Mouse (Mus musculus) hematopoietic stem cell, adult 5-6 weeks (primary cell): ENCODE results near the gene Eif4g1. TPM values are rescaled to one million over a fixed set of nuclear protein-coding genes. Genes with fewer than 3 reads are reported as not detected.

Experiments used
- ATAC-seq, 2 experiments: fragments of 125-278 bp in 1 of 2; replicated peaks in 1 of 2; 2 replicates each; pipeline ENCODE4 v1.8.0; 2016 to 2017; ENCODE audit warnings: inconsistent platforms in 2 of 2, mild to moderate bottlenecking in 2 of 2, moderate number of reproducible peaks in 2 of 2, low read depth in 1 of 2, moderate TSS enrichment in 1 of 2; ENCODE audit not compliant: low FRiP score in 2 of 2, poor library complexity in 2 of 2, severe bottlenecking in 2 of 2, insufficient read depth in 1 of 2, low TSS enrichment in 1 of 2
- total RNA-seq: library from RNA; stranded (forward); fragments of 172-1452, 232-1000 nt; gene quantifications from 2 replicates; pipeline ENCODE4 v1.2.3, GENCODE M21; 2017

The Eif4g1 gene
- total RNA-seq, 1 experiment from 2014 or later: 290 TPM

GRCm38 (mm10) chr16:20657661-20658060 is 10.5 kb upstream of the Eif4g1 start:
- no peak for ATAC-seq

DNA sequence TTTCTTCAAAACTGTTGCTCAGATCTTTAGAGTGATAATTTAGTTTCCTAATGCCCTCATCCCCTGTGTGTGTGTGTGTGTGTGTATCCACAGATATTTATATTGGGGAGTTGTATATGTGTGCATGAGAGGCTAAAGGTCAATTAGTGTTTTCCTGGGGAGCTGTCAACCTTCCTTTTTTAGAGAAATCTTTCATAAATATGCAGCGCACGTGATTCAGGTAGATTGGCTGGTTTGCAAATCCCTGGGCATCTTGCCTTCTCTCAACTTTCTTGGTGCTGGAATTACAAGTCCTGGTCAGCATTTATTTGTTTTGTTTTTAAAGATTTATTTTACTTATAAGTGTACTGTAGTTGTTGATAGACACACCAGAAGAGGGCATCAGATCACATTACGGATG is 2.2 kb downstream of the Eif4g1 start:
- no peak for ATAC-seq

- no peak for ATAC-seq
These were observed 3.8 kb downstream of the Eif4g1 start for GRCm38 (mm10) chr16:20671886-20672285.

GRCm38 (mm10) chr16:20672500-20672902 is 4.4 kb downstream of the Eif4g1 start:
- peak; percentile 68 to 92 for ATAC-seq

- ATAC-seq: peak in 1 of 2 experiments; percentile 20; a peak in 2 of 4 replicates
These were observed 5.0 kb downstream of the Eif4g1 start for GRCm38 (mm10) chr16:20672965-20673705.

GRCm38 (mm10) chr16:20673706-20674303 is 5.7 kb downstream of the Eif4g1 start:
- peak; percentile 4 to 14; a peak in 1 of 4 replicates for ATAC-seq

DNA sequence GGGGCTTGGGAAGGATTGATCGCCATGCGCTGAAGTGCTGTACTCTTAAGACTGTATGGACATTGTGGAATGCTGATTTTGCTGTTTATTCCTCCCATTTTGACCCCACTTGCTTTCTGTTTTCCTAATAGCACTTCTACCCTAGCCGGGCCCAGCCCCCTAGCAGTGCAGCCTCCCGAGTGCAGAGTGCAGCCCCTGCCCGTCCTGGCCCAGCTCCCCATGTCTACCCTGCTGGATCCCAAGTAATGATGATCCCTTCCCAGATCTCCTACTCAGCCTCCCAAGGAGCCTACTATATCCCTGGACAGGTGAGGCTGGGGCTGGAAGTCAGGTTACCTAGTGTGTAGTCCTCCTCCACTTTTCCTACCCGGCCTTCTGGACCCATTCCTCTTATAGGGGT is 7.1 kb downstream of the Eif4g1 start:
- no peak for ATAC-seq

- ATAC-seq: no peak
These were observed 8.6 kb downstream of the Eif4g1 start for GRCm38 (mm10) chr16:20676702-20677101.

DNA sequence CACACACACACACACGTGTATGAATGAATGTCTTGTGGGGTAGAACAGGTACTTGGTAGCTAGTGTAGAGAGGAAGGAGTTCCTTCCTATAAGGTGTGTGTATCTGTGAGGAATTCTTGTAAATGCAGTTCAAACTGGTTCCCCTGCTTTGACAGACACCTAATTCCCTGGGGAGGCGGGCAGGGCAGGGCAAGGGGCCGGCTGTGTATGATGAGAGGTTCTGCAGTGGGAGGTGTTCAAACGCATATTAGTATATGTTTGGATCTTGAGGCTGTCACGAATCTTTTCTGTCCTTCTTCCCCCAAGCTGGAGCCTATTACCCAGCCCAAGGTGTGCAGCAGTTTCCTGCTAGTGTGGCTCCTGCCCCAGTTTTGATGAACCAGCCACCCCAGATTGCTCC is 9.3 kb downstream of the Eif4g1 start:
- ATAC-seq: no peak

- peak; percentile 93 to 94 for ATAC-seq
These were observed 10.0 kb downstream of the Eif4g1 start for GRCm38 (mm10) chr16:20677974-20678675.

DNA sequence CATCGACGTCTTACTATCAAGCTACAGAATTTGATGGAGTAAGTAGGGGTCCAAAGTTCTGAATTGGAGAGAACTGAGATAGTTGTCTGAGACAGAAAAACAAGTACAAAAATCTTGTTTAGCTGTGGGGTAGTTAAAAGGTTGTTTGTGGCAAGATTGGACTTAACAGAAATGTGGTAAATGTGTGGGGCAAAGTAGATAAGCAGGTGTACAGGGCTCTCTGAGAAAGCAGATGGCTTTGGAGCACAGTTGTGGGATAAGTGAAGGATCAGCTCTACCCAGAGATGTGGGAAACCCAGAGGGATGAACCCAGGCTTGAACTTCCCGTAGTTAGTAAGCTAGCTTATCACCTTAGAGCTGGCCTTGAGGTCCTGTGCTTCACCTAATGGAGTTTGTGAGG is 22.7 kb downstream of the Eif4g1 start:
- no peak for ATAC-seq

GRCm38 (mm10) chr16:20691617-20692016 is 23.5 kb downstream of the Eif4g1 start:
- ATAC-seq: no peak

DNA sequence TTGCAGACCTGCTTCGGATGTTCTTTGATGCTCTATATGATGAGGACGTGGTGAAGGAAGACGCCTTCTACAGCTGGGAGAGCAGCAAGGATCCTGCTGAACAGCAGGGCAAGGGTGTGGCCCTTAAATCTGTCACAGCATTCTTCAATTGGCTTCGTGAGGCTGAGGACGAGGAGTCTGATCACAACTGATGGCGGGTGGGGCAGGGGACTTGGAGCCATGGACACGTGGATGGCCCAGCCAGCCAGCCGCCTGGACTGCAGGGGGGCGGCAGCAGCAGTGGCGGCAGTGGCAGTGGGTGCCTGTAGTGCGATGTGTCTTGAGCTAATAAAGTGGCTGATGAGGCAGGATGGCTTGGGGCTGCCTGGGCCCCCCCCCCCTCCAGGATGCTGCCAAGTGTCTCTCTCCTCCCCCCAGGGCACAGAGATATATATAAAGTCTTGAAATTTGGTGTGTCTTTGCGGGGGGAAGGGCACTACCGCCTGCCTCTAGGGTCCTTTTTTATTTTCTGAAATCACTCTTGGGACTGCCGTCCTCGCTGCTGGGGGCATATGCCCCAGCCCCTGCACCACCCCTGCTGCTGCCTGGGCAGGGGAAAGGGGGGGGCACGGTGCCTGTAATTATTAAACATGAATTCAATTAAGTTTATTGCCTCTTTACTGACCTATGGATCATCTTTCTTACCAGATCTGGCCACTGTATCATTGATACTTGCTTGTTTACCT is 24.3 kb downstream of the Eif4g1 start:
- no peak for ATAC-seq

DNA sequence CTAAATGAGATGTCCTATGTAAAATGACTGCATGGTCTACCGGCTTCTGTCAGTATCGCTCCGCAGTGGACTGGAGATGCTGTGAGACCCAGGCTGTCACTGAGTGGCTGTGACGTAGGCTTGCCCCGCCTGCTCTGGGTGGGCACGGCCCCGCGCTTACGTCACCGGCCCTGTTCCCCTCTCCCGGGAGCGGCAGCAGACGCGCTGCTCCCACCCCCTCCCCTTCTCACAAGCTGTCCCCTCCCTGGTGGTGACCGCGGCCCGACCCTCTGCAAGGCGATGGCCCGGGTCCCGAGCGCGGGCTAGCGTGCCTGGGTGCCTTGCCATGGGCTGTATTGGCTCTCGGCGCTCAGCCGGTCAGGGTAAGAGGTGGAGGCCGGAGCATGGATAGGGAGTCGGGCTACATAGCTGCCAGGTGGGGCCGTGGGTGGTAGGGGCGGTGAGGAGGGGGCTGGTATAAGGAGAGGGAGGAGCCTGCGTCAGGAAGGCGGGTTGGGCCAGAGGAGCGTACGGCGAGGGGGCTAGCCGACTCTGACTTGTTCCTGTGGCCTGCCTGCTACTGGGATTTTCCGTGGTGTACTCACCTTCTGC is 25.1 kb downstream of the Eif4g1 start, which contains the start of gene Fam131a:
Gene Fam131a (plus strand): TSS at position 131 of the 591 bp plus-strand sequence.
- peak; percentile 83 to 90 for ATAC-seq

- peak in 1 of 2 experiments; percentile 31; a peak in 2 of 4 replicates for ATAC-seq
These were observed 26.7 kb downstream of the Eif4g1 start for GRCm38 (mm10) chr16:20694781-20695180.

DNA sequence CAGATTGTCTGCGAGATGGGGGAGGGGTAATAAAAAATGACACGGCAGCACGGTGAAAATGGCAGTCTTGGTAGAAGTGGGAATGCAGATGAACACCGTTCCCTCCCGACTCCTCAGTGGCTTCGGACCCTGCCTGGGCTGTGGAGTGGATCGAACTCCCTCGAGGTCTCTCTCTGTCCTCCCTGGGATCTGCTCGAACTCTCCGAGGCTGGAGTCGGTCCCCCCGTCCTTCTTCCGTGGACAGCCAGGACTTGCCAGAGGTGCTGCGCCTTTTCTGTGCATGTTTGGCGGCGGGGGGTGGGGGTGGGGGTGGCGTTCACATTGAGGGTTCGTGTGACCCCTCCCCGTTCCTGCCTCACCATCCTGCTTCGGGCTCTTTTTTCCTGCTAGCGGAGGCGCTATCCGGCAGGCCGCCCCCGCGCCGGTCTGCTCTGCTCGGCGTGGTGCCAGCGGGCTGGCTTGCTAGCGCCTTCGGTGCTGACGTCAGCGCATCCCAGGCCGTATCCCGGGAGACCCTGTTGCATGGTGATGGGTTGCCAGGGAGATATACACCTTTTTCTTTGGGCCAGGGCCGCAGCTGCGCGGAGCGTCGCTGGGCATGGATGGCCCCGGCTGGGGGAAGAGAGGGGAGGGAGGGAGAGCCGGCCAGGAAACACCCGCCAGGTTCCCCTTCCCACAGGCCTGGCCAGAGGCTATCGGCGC is 27.7 kb downstream of the Eif4g1 start:
- peak; percentile 47 to 52 for ATAC-seq

DNA sequence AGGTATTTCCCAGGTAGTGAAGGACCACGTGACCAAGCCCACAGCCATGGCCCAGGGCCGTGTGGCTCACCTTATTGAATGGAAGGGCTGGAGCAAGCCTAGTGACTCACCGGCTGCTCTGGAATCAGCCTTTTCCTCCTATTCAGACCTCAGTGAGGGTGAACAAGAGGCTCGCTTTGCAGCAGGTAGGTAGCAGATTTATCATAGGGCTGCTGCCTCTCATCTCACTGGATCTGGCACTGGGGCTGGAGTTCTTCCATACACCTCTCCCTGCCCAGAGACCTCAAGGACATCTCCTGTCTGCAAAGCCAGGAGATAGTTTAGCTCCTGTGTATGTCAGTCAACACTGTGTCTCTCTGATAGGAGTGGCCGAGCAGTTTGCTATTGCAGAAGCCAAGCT is 31.2 kb downstream of the Eif4g1 start:
- ATAC-seq: no peak
